Mouse (Mus musculus) MEL (cell line): ENCODE data around the gene Celsr1.

ENCODE experiments used
- CHD2 ChIP-seq: IDR thresholded peaks from 2 replicates; pipeline ENCODE4 v1.6.1; 2011; ENCODE audit warnings: low read length, improper control_type of control experiment
- CTCF ChIP-seq, 3 experiments: IDR thresholded peaks in 2 of 3; conservative IDR thresholded peaks in 1 of 3; 2 replicates each; pipeline ENCODE4 v1.5.1; 2011 to 2012; ENCODE audit warnings: low read length in 3 of 3, low read depth in 2 of 3, mild to moderate bottlenecking in 2 of 3, improper control_type of control experiment in 1 of 3, inconsistent platforms in 1 of 3, mixed read lengths in 1 of 3, moderate library complexity in 1 of 3; ENCODE audit not compliant: control insufficient read depth in 1 of 3, insufficient read depth in 1 of 3, poor library complexity in 1 of 3, severe bottlenecking in 1 of 3
- E2F4 ChIP-seq: IDR thresholded peaks from 2 replicates; pipeline ENCODE4 v1.6.1; 2011; ENCODE audit warnings: low read depth, low read length, improper control_type of control experiment, borderline replicate concordance
- ELF1 ChIP-seq: IDR thresholded peaks from 2 replicates; pipeline ENCODE4 v1.6.1; 2014; ENCODE audit warnings: low read depth, mild to moderate bottlenecking, inconsistent platforms, low read length, improper control_type of control experiment, moderate library complexity
- EP300 ChIP-seq, 2 experiments: IDR thresholded peaks; 2 replicates each; pipeline ENCODE4 v1.6.1; 2011; ENCODE audit warnings: improper control_type of control experiment in 2 of 2, low read length in 2 of 2, low read depth in 1 of 2, mild to moderate bottlenecking in 1 of 2
- ETS1 ChIP-seq: IDR thresholded peaks from 2 replicates; pipeline ENCODE4 v1.6.1; 2012; ENCODE audit warnings: low read depth, mild to moderate bottlenecking, inconsistent platforms, low read length, improper control_type of control experiment, moderate library complexity
- GATA1 ChIP-seq: IDR thresholded peaks from 2 replicates; pipeline ENCODE4 v1.6.1; 2011; ENCODE audit warnings: low read depth, low read length, improper control_type of control experiment
- MAFK ChIP-seq: IDR thresholded peaks from 2 replicates; pipeline ENCODE4 v1.6.1; 2011; ENCODE audit warnings: low read depth, mild to moderate bottlenecking, low read length, improper control_type of control experiment, borderline replicate concordance
- POLR2A ChIP-seq, 2 experiments: IDR thresholded peaks; 2 replicates each; pipeline ENCODE4 v1.6.1; 2011 to 2012; ENCODE audit warnings: low read length in 2 of 2, mild to moderate bottlenecking in 2 of 2, control low read depth in 1 of 2, improper control_type of control experiment in 1 of 2, low read depth in 1 of 2, moderate library complexity in 1 of 2; ENCODE audit not compliant: control insufficient read depth in 1 of 2, insufficient read depth in 1 of 2, poor library complexity in 1 of 2
- POLR2AphosphoS2 ChIP-seq: IDR thresholded peaks from 2 replicates; pipeline ENCODE4 v1.6.1; 2011; ENCODE audit warnings: low read length, improper control_type of control experiment
- RAD21 ChIP-seq: IDR thresholded peaks from 2 replicates; pipeline ENCODE4 v1.6.1; 2011; ENCODE audit warnings: mild to moderate bottlenecking, low read depth, low read length, improper control_type of control experiment
- ZC3H11A ChIP-seq: IDR thresholded peaks from 2 replicates; pipeline ENCODE4 v1.6.1; 2012; ENCODE audit warnings: low read depth, mild to moderate bottlenecking, inconsistent platforms, low read length, improper control_type of control experiment
- ZNF384 ChIP-seq: IDR thresholded peaks from 2 replicates; pipeline ENCODE4 v1.6.1; 2012; ENCODE audit warnings: low read depth, mild to moderate bottlenecking, inconsistent platforms, low read length, improper control_type of control experiment

DNA sequence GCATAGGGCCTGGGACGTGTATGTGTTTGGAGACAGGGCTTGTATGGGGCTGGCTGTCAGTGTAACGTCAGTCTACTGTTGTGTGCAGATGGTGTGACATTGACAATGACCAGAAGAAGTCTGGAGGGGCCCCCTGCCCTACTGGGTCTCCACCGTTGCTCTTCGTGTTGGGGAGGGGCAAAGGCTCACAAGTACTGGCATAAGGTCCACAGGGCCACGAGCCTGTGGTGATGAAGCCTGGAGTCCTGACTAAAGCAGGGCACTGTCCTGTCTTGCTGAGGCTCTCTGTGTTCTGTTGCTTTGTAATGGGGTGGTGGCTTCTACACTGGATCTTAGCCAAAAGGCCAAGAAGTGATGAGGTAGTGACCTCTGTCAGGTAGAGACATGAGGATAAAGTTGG, 44.4 kb upstream of the Celsr1 start:
- TF ChIP-seq POLR2AphosphoS2 (no peak), POLR2A (IDR thresholded peaks at IDR 0.05; ENCODE audit: control insufficient read depth in 1 of 2, insufficient read depth in 1 of 2, low read depth in 1 of 2, low read length in 2 of 2, poor library complexity in 1 of 2) (no peak), E2F4 (no peak), ETS1 (no peak), EP300 (IDR thresholded peaks at IDR 0.05; ENCODE audit: low read depth in 1 of 2, low read length in 2 of 2) (no peak), CTCF (IDR thresholded peaks at IDR 0.05 in 2 of 3, conservative IDR thresholded peaks at IDR 0.05 in 1 of 3; ENCODE audit: control insufficient read depth in 1 of 3, insufficient read depth in 1 of 3, low read depth in 2 of 3, low read length in 3 of 3, poor library complexity in 1 of 3, severe bottlenecking in 1 of 3) (no peak), GATA1 (no peak), ZNF384 (no peak), CHD2 (no peak), MAFK (no peak), RAD21 (no peak), ZC3H11A (no peak), ELF1 (no peak)
